ENCODE assay signal across 18 mouse cellular contexts in genomic region chr3:109544476-109545221, GRCm38 (mm10).
DNase-seq lines count a peak whose midpoint lies in the region; ATAC-seq and TF ChIP-seq lines count a peak whose summit lies in the region.
"Had no signal": no experiment of that assay in that cellular context is flagged by ENCODE, and none has a peak within 500 bp of the region (broad histone marks: within the 10 kb centered on the region; RNA-seq: fewer than 3 reads in every experiment).

No protein-coding gene starts in this region.

- H3K27me3 ChIP-seq in midbrain, embryonic 15.5 days (replicated peaks) = no peaks in the 10 kb centered on the region
- H3K27me3 ChIP-seq: forebrain, embryonic 13.5 days; heart, embryonic 13.5 days; limb, embryonic 12.5 days; liver, embryonic 13.5 days had no signal

- TF ChIP-seq CTCF in gastrocnemius, adult 2 months (IDR thresholded peaks at IDR 0.05) = no peak

- no peak overlapping the region for H3K4me2 ChIP-seq in midbrain, embryonic 15.5 days
- H3K4me2 ChIP-seq: forebrain, embryonic 13.5 days; heart, embryonic 13.5 days; limb, embryonic 12.5 days; liver, embryonic 13.5 days had no signal

- no peak overlapping the region for H3K9ac ChIP-seq in midbrain, embryonic 15.5 days
- H3K9ac ChIP-seq: forebrain, embryonic 13.5 days; heart, embryonic 13.5 days; limb, embryonic 12.5 days; liver, embryonic 13.5 days had no signal

- WGBS in midbrain, embryonic 15.5 days = 36% methylated on average over 7 of the region's 7 CpGs

- H3K27ac ChIP-seq in midbrain, embryonic 15.5 days = no peak overlapping the region
- no peak overlapping the region for H3K27ac ChIP-seq in gastrocnemius, adult 2 months
- H3K27ac ChIP-seq: embryonic facial prominence, embryonic 10.5 days; forebrain, embryonic 13.5 days; heart, embryonic 13.5 days; limb, embryonic 12.5 days; liver, embryonic 13.5 days had no signal

- intact Hi-C loops in gastrocnemius, adult 2 months (cut with DNase I) = no loop called here

- no peak overlapping the region for H3K4me3 ChIP-seq in midbrain, embryonic 15.5 days
- H3K4me3 ChIP-seq in gastrocnemius, adult 2 months = no peak overlapping the region
- H3K4me3 ChIP-seq: embryonic facial prominence, embryonic 10.5 days; forebrain, embryonic 13.5 days; heart, embryonic 13.5 days; limb, embryonic 12.5 days; liver, embryonic 13.5 days had no signal

- H3K4me1 ChIP-seq in midbrain, embryonic 15.5 days = no peaks in the 10 kb centered on the region
- H3K4me1 ChIP-seq: embryonic facial prominence, embryonic 10.5 days; forebrain, embryonic 13.5 days; heart, embryonic 13.5 days; limb, embryonic 12.5 days; liver, embryonic 13.5 days had no signal

- DNase-seq in kidney, adult 11 months = peak; percentile 24
- no peak for DNase-seq in kidney, postnatal 14 days
- peak; percentile 44 for DNase-seq in adipocyte (ENCODE audit: low spot score)
- no peak for DNase-seq in gastrocnemius, adult 2 months
- DNase-seq in heart, adult 9 months (ENCODE audit: low spot score in 2 of 2) = no peak
- DNase-seq: adrenal gland, postnatal 36 days; B cell, adult 2 months; cerebellum, adult 8-10 months; heart, postnatal 4 days; liver, embryonic 13.5 days; retina, postnatal 1 day; thymus, postnatal 36 days had no signal

- no peaks in the 10 kb centered on the region for H3K36me3 ChIP-seq in midbrain, embryonic 15.5 days (replicated peaks)
- H3K36me3 ChIP-seq: embryonic facial prominence, embryonic 10.5 days; heart, embryonic 13.5 days; limb, embryonic 12.5 days; liver, embryonic 13.5 days had no signal

- H3K9me3 ChIP-seq in midbrain, embryonic 15.5 days = no peaks in the 10 kb centered on the region
- H3K9me3 ChIP-seq: embryonic facial prominence, embryonic 10.5 days; forebrain, embryonic 13.5 days; heart, embryonic 13.5 days; limb, embryonic 12.5 days; liver, embryonic 13.5 days had no signal

- peak; percentile 58 to 62 for ATAC-seq in hematopoietic stem cell, adult 5-6 weeks (replicated peaks in 1 of 2; ENCODE audit: insufficient read depth in 1 of 2, low FRiP score in 2 of 2, low TSS enrichment in 1 of 2, low read depth in 1 of 2, poor library complexity in 2 of 2, severe bottlenecking in 2 of 2)
- ATAC-seq in midbrain, embryonic 15.5 days (replicated peaks) = peak; percentile 69; the same call in 1 of the 2 replicates
- ATAC-seq: forebrain, embryonic 13.5 days had no signal

Comparison
In these comparisons a context has a peak if more than half of its experiments do, and no peak if none do; other contexts are left out.
1. DNase-seq: peak in kidney, adult 11 months (single experiment) and adipocyte (single experiment); none in kidney, postnatal 14 days (single experiment), gastrocnemius, adult 2 months (single experiment) and heart, adult 9 months (0 of 2).